Mouse (Mus musculus): ENCODE measurements around the gene Nhs. TPM values are rescaled to one million over a fixed set of nuclear protein-coding genes. Genes with fewer than 3 reads are reported as not detected.

Gene Nhs
- total and polyA plus RNA-seq, 3 experiments, result 0.04 to 0.30 (median 0.12) TPM

DNA sequence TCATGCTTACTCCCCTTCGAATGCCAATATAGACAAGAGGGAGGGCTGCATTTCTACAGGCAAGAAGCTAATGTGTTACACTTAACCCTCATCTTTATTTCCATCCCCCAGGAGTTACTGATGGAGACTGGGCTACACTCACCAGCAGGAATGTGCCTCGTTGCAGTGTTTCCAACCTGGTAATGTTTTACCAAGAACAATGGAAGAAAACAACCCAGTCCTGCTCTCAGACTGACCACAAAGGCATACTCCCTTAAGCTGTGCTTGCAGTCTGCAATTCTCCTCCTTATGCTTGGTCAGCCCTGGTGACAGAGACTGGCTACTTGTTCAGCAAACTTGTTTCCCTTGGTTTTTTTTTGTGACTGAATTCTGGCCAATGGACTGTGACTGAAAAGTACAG lies 21.7 kb downstream of the Nhs start:
- H3K4me1 ChIP-seq (ENCODE audit: control insufficient read depth in 1 of 2, insufficient read depth in 2 of 2), result no peaks in the 10 kb centered on the region
- no peak overlapping the region for H3K4me2 ChIP-seq (ENCODE audit: insufficient read depth, low read depth, poor library complexity, severe bottlenecking)
- no peak overlapping the region for H3K4me3 ChIP-seq (replicated peaks in 1 of 3; ENCODE audit: low read depth in 2 of 3, low read length in 2 of 3, poor library complexity in 1 of 3)
- TF ChIP-seq MAFK (IDR thresholded peaks at IDR 0.05; ENCODE audit: insufficient replicate concordance, low read length), result no peak
- no peak for TF ChIP-seq HCFC1 (IDR thresholded peaks at IDR 0.05; ENCODE audit: low read depth, low read length)
- no peak for TF ChIP-seq ZKSCAN1 (IDR thresholded peaks at IDR 0.05; ENCODE audit: borderline replicate concordance, low read depth, low read length)
- no peak for TF ChIP-seq JUND (conservative IDR thresholded peaks at IDR 0.05; ENCODE audit: low read depth, low read length)
- no peaks in the 10 kb centered on the region for H3K79me2 ChIP-seq (replicated peaks; ENCODE audit: control insufficient read depth, extremely low read depth, insufficient read depth, poor library complexity, severe bottlenecking)
- in situ Hi-C loops (cut with MboI; ENCODE audit: low pct_ligation_motif_present, low pct_unique_long_range_greater_than_20kb, low sequenced_read_pairs), result no loop called here
- dilution Hi-C loops (cut with MboI; ENCODE audit: extremely low pct_ligation_motif_present, extremely low pct_unique_long_range_greater_than_20kb, low sequenced_read_pairs), result no loop called here
- no peak for DNase-seq (ENCODE audit: extremely low read depth)
- no peak overlapping the region for H3K27ac ChIP-seq (ENCODE audit: insufficient read depth, low read depth)
- no peaks in the 10 kb centered on the region for H3K27me3 ChIP-seq (replicated peaks)
- no peaks in the 10 kb centered on the region for H3K36me3 ChIP-seq (replicated peaks in 1 of 2; ENCODE audit: control insufficient read depth in 1 of 2, insufficient read depth in 1 of 2, low read length in 1 of 2)
- no peaks in the 10 kb centered on the region for H3K9me3 ChIP-seq (replicated peaks; ENCODE audit: low read length)
- H3K9ac ChIP-seq (ENCODE audit: insufficient read depth, low read depth), result no peak overlapping the region

DNA sequence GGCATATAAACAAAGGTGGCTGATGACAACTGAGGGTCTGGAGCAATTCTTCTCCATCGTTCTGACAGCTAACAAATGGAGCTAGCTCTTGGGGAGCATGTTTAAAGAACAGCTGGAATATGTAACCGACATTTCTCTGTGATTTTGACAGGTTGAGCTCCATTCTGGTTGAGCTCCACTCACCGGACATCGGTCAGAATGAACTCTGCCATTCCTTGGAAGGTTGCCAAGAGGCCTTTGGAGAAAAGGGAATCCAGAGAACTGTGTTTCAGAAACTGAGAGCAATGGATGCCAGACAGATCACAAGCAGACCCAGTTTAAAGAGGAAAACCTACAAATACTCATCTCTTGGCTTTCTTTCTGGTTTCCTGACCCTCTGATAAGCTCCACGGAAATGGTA lies 46.3 kb downstream of the Nhs start:
- no peak overlapping the region for H3K4me2 ChIP-seq (ENCODE audit: insufficient read depth, low read depth, poor library complexity, severe bottlenecking)
- H3K27me3 ChIP-seq (replicated peaks), result no peaks in the 10 kb centered on the region
- TF ChIP-seq SIN3A (IDR thresholded peaks at IDR 0.05; ENCODE audit: low read length), result no peak
- TF ChIP-seq NRF1 (IDR thresholded peaks at IDR 0.05; ENCODE audit: low read depth, low read length), result no peak
- TF ChIP-seq TCF12 (IDR thresholded peaks at IDR 0.05; ENCODE audit: low read depth, low read length), result no peak
- TF ChIP-seq E2F4 (IDR thresholded peaks at IDR 0.05; ENCODE audit: insufficient replicate concordance, low read depth, low read length), result no peak
- TF ChIP-seq CHD1 (IDR thresholded peaks at IDR 0.05; ENCODE audit: low read depth, low read length), result no peak
- TF ChIP-seq ELF1 (IDR thresholded peaks at IDR 0.05; ENCODE audit: low read depth, low read length), result no peak
- no peak for TF ChIP-seq MAZ (IDR thresholded peaks at IDR 0.05; ENCODE audit: low read depth, low read length)
- TF ChIP-seq POLR2AphosphoS2 (IDR thresholded peaks at IDR 0.05; ENCODE audit: low read depth, low read length), result no peak
- no peaks in the 10 kb centered on the region for H3K36me3 ChIP-seq (replicated peaks in 1 of 2; ENCODE audit: control insufficient read depth in 1 of 2, insufficient read depth in 1 of 2, low read length in 1 of 2)
- no peaks in the 10 kb centered on the region for H3K4me1 ChIP-seq (ENCODE audit: control insufficient read depth in 1 of 2, insufficient read depth in 2 of 2)
- H3K9me3 ChIP-seq (replicated peaks; ENCODE audit: low read length), result no peaks in the 10 kb centered on the region
- in situ Hi-C loops (cut with MboI; ENCODE audit: low pct_ligation_motif_present, low pct_unique_long_range_greater_than_20kb, low sequenced_read_pairs), result no loop called here
- H3K27ac ChIP-seq (ENCODE audit: insufficient read depth, low read depth), result no peak overlapping the region
- no peak overlapping the region for H3K9ac ChIP-seq (ENCODE audit: insufficient read depth, low read depth)
- DNase-seq (ENCODE audit: extremely low read depth), result no peak
- H3K79me2 ChIP-seq (replicated peaks; ENCODE audit: control insufficient read depth, extremely low read depth, insufficient read depth, poor library complexity, severe bottlenecking), result no peaks in the 10 kb centered on the region
- dilution Hi-C loops (cut with MboI; ENCODE audit: extremely low pct_ligation_motif_present, extremely low pct_unique_long_range_greater_than_20kb, low sequenced_read_pairs), result no loop called here
- no peak overlapping the region for H3K4me3 ChIP-seq (replicated peaks in 1 of 3; ENCODE audit: low read depth in 2 of 3, low read length in 2 of 3, poor library complexity in 1 of 3)

DNA sequence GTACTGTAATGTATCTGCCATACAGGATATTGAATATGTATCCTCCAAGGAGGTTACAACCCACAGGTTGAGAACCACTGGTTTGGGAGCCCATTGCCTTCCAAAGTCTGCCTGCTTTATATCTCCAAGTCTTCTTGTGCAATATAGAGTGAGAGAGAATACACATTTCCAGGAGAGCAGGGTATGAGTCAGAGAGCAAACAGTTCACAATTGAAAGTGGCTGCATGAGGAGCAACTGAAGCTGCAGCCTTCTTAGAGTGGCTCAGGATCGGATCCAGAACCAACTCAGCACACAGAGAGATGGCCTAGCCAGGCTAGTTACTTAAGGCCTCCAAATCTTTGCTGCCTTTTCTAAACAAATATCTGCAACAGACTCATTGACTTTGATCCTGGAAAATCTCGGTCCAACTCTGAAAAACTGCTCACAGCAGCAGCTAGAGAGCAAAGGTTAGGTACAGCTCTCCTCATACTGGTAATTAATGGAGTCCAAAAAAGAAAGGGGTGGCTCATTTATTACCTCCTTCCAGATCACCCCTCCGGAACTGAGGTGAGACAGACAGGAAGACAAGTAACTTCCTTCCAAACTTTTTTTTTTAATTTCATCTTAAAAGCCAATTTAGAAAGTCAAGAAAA lies 56.6 kb downstream of the Nhs start:
- Histone ChIP-seq H3K27ac (ENCODE audit: insufficient read depth, low read depth) (no peak overlapping the region), H3K36me3 (replicated peaks in 1 of 2; ENCODE audit: control insufficient read depth in 1 of 2, insufficient read depth in 1 of 2, low read length in 1 of 2) (no peaks in the 10 kb centered on the region), H3K4me1 (ENCODE audit: control insufficient read depth in 1 of 2, insufficient read depth in 2 of 2) (no peaks in the 10 kb centered on the region), H3K4me2 (ENCODE audit: insufficient read depth, low read depth, poor library complexity, severe bottlenecking) (no peak overlapping the region), H3K79me2 (replicated peaks; ENCODE audit: control insufficient read depth, extremely low read depth, insufficient read depth, poor library complexity, severe bottlenecking) (no peaks in the 10 kb centered on the region), H3K4me3 (replicated peaks in 1 of 3; ENCODE audit: low read depth in 2 of 3, low read length in 2 of 3, poor library complexity in 1 of 3) (no peak overlapping the region), H3K27me3 (replicated peaks) (no peaks in the 10 kb centered on the region), H3K9ac (ENCODE audit: insufficient read depth, low read depth) (no peak overlapping the region), H3K9me3 (replicated peaks; ENCODE audit: low read length) (no peaks in the 10 kb centered on the region)
- no peak for DNase-seq (ENCODE audit: extremely low read depth)
- dilution Hi-C loops (cut with MboI; ENCODE audit: extremely low pct_ligation_motif_present, extremely low pct_unique_long_range_greater_than_20kb, low sequenced_read_pairs) (no loop called here), in situ Hi-C loops (cut with MboI; ENCODE audit: low pct_ligation_motif_present, low pct_unique_long_range_greater_than_20kb, low sequenced_read_pairs) (no loop called here)
- TF ChIP-seq NRF1 (IDR thresholded peaks at IDR 0.05; ENCODE audit: low read depth, low read length) (no peak), USF1 (IDR thresholded peaks at IDR 0.05; ENCODE audit: low read depth, low read length) (no peak), TBP (conservative IDR thresholded peaks at IDR 0.05; ENCODE audit: low read depth, low read length) (no peak), JUN (IDR thresholded peaks at IDR 0.05; ENCODE audit: insufficient read depth, low read depth, low read length) (no peak), MAFK (IDR thresholded peaks at IDR 0.05; ENCODE audit: insufficient replicate concordance, low read length) (no peak), CHD1 (IDR thresholded peaks at IDR 0.05; ENCODE audit: low read depth, low read length) (no peak), JUND (conservative IDR thresholded peaks at IDR 0.05; ENCODE audit: low read depth, low read length) (no peak), ETS1 (conservative IDR thresholded peaks at IDR 0.05; ENCODE audit: low read depth, low read length) (no peak), MYC (IDR thresholded peaks at IDR 0.05; ENCODE audit: low read depth, low read length) (no peak)
